Mouse (Mus musculus) lung, adult 2 months (tissue): Measurements from ENCODE around the gene Folr2. TPM values are rescaled to one million over a fixed set of nuclear protein-coding genes. Genes with fewer than 3 reads are reported as not detected.

ENCODE experiments used
- DNase-seq: peaks from one replicate; pipeline ENCODE4 v3.0.0; 2022
- H3K4me1 ChIP-seq: fragments of 200-500 bp; 2 replicates; pipeline ENCODE4 v1.6.1; 2011; ENCODE audit warnings: low read length; ENCODE audit not compliant: control insufficient read depth, insufficient read depth
- H3K4me3 ChIP-seq: fragments of 200-500 bp; replicated peaks from 2 replicates; pipeline ENCODE3; 2011; ENCODE audit warnings: low read depth, mild to moderate bottlenecking, control low read depth, low read length; ENCODE audit errors: extremely low read depth
- CTCF ChIP-seq: fragments of 200-500 bp; IDR thresholded peaks from 2 replicates; pipeline ENCODE4 v1.5.1; 2011; ENCODE audit warnings: mild to moderate bottlenecking, low read length, control low read depth; ENCODE audit not compliant: insufficient read depth
- POLR2A ChIP-seq: fragments of 200-500 bp; IDR thresholded peaks from 2 replicates; pipeline ENCODE4 v1.6.1; 2011; ENCODE audit warnings: low read depth, mild to moderate bottlenecking, control low read depth, low read length, borderline replicate concordance; ENCODE audit errors: extremely low read depth
- WGBS: fragments of 180-500 bp; shearing (Covaris S2); methylation state at CpG from one replicate; pipeline ENCODE4 v1.1.7; 2018; 5-methylcytosine and 5-hydroxymethylcytosine counted together
- polyA plus RNA-seq: library from polyadenylated mRNA; depleted of rRNA; stranded (reverse); fragments of >200 nt; gene quantifications from 2 replicates; pipeline ENCODE4 v1.2.3, GENCODE M21; 2012

Gene Folr2
- polyA plus RNA-seq, 1 experiment = 12.6 TPM

- Histone ChIP-seq H3K4me1 (no peaks in the 10 kb centered on the region), H3K4me3 (no peak overlapping the region)
- WGBS = 77% methylated on average over 4 of the region's 4 CpGs
- TF ChIP-seq POLR2A (no peak), CTCF (no peak)
- no peak for DNase-seq
Observed at GRCm38 (mm10) chr7:101888460-101888859, 31.5 kb upstream of the Folr2 start.

GRCm38 (mm10) chr7:101886274-101886673 lies 29.3 kb upstream of the Folr2 start:
- no peak for DNase-seq
- Histone ChIP-seq H3K4me1 (no peaks in the 10 kb centered on the region), H3K4me3 (no peak overlapping the region)
- 87% methylated on average over 6 of the region's 6 CpGs for WGBS
- TF ChIP-seq POLR2A = no peak

DNA sequence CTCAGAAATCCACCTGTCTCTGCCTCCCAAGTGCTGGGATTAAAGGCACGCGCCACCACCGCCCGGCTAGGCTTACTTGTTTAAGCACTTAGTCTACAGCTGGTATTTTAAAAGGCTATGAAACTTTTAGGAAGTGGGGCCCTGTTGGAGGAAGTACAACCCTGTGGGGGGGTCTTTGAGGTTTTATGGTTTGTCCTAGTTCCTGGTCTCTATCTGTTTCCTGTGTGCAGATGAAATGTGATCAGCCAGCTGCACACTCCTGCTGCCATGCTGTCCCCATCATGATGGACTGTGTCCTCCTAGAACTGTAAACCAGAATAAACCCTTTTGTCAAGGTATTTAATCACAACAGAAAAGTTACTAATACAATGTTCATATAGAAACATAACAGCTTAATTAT lies 27.2 kb upstream of the Folr2 start:
- no peak for DNase-seq
- WGBS = 97% methylated on average over 4 of the region's 4 CpGs
- Histone ChIP-seq H3K4me3 (no peak overlapping the region), H3K4me1 (no peaks in the 10 kb centered on the region)
- no peak for TF ChIP-seq POLR2A
- TF ChIP-seq CTCF = no peak

DNA sequence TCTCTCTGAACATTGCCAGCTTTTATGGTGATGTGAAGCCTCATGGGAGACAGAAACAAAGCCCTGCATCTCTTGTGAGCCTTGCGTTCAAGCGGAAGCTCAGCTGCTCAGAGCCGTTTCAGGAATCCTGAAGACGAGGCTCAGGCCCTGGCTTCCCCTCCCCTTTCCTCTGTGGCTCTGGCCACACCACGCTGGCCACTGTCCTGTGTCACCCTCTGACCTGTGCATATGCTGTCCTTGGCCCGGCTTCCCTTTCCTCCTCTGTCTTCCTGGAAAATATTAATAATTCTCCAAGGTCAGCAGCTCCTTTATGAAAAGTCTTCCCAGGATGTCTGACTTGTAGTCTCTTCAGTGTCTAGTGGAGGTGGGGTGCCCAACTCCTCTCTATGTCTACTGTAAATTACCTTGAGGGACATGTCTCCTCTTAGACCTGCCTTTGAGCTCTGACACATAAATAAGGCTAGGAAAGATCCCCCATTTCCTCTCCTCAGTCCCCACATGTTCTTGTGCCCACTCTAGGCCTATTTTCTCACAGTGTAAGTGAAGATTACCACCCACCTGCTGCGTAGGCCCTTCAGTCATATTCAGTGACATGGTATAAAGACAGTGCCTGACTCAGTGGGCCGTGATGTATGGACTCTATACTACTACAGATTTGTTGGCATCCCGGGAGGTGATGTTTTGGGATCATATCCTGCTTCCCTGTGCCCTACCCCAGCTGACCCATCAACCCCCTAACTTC lies 25.6 kb upstream of the Folr2 start:
- TF ChIP-seq CTCF = no peak
- TF ChIP-seq POLR2A = no peak
- no peak for DNase-seq
- 58% methylated on average over 9 of the region's 9 CpGs for WGBS
- Histone ChIP-seq H3K4me3 (no peak overlapping the region), H3K4me1 (no peaks in the 10 kb centered on the region)

DNA sequence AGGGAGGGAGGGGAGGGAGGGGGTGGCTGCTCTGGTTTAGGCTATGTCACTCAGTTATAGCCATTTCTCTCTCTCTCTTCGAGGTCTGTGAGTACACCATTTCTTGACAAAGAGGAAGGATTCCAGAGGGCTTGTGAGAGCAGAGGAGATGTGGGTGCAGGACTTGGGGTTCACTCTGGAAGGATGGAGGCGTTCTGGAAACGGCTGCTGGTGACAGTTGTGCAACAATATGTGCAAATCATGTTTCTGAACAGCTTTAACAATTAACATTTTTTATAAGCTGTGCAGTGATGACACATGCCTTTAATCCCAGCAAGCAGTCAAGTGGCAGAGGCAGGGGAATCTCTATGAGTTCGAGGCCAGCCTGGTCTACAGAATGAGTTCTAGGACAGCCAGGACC lies 23.9 kb upstream of the Folr2 start:
- no peak for DNase-seq
- TF ChIP-seq CTCF (no peak), POLR2A (no peak)
- Histone ChIP-seq H3K4me1 (no peaks in the 10 kb centered on the region), H3K4me3 (no peak overlapping the region)
- WGBS = 68% methylated on average over 4 of the region's 4 CpGs

DNA sequence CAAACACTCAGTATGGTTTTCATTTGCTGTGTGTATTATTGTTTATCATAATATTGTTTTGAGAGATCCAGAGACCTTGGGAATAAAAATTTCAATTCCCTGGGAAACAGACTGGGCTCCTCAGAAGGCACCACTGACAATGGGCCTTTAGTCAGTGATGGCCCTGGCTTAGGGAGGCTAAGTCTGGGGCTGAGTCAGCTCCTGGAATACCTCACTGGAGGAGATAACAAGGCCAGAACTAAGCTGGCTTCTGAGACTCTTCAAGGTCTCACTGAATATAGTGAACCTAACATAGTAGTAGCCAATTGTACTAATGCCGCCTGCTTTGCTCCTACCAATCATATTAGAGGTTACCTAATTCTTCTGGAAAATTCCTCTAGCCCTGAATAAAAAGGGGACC lies 19.0 kb upstream of the Folr2 start:
- Histone ChIP-seq H3K4me1 (no peaks in the 10 kb centered on the region), H3K4me3 (no peak overlapping the region)
- WGBS = 94% methylated on average over 1 of the region's 1 CpGs
- TF ChIP-seq CTCF (no peak), POLR2A (no peak)
- DNase-seq = no peak

GRCm38 (mm10) chr7:101871296-101871695 lies 14.3 kb upstream of the Folr2 start:
- 59% methylated on average over 3 of the region's 3 CpGs for WGBS
- DNase-seq = no peak
- H3K4me1 ChIP-seq = no peaks in the 10 kb centered on the region
- TF ChIP-seq POLR2A = no peak
- TF ChIP-seq CTCF = no peak
- H3K4me3 ChIP-seq = no peak overlapping the region

DNA sequence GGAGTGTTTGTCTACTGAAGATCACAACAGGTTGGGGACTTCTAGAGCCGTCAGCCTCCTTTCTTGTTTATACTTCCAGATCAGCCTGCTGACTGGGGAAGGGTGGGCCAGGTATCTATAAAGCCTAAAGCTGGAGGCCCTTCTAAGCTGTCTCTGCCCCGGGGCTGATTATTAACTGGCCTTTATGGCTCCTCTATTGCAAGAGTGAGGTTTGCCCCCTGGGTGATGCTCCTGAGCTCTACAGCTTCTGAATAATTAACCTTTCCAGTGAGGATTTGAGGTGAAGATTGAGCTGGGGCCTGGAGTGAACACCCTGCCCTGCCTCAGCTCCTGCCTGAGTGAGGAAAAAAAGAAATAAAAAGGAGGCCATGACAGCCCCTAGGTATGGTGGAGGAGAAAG lies 13.6 kb upstream of the Folr2 start, which contains the start of gene Folr1:
Gene Folr1 (minus strand): TSS at position 160 of the 400 bp plus-strand sequence.
- Histone ChIP-seq H3K4me1 (no peaks in the 10 kb centered on the region), H3K4me3 (no peak within 1 kb of the TSS)
- no peak for DNase-seq
- TF ChIP-seq CTCF = no peak
- TF ChIP-seq POLR2A = no peak
- WGBS = 70% methylated on average over 2 of the region's 2 CpGs

DNA sequence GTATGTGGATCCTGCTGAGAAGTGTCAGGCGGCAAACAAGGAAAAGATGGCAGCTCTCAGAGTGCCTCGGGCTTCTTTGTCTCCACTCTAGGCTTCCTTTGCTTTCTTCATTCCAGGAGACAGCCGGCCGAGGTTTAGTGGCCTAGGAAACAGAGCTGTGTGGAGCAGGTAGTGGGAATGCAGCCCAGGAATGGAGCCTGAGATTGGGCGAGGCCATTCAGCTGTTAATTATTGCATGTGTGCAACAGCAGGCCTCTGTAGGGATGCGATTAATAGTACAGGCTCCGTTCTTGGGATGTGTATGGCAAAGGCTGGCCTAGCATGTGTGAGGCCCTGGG lies 12.1 kb upstream of the Folr2 start:
- WGBS = 74% methylated on average over 7 of the region's 7 CpGs
- DNase-seq = no peak
- TF ChIP-seq POLR2A = no peak
- TF ChIP-seq CTCF = no peak
- no peaks in the 10 kb centered on the region for H3K4me1 ChIP-seq
- no peak overlapping the region for H3K4me3 ChIP-seq
